Mouse (Mus musculus) B cell, adult (primary cell): ENCODE results near the gene Vmn2r121. TPM values are rescaled to one million over a fixed set of nuclear protein-coding genes. Genes with fewer than 3 reads are reported as not detected.

Experiments
- total RNA-seq: library from RNA; stranded (reverse); gene quantifications from 4 replicates; pipeline ENCODE4 v1.2.4, GENCODE M21; 2023; ENCODE audit not compliant: inconsistent age

Vmn2r121 gene
- not detected in 4 replicates for total RNA-seq

DNA sequence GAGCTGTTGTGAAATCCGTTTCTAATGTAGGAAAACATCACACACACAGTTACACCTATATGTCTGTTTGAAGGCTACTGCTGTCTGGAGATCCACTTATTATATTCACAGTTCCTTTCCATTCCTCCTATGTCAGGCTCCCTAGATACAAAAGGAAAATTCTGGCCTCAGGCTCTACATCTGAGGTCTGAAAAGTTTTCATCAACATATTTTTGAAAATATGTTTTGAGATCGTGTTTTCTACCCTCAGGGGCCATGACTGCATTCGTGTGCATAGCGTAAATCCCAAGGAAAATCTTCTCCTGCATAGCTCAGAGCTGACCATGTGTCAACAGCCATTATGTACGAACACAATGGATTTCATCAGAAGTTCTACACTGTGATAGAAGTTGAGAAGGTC is at the start of gene Vmn2r121:
Gene Vmn2r121, minus strand, starts transcription at position 101 of the 400 bp plus-strand sequence.

